Mouse (Mus musculus) MEL (cell line): ENCODE results near the gene Hnrnpd. TPM values are rescaled to one million over a fixed set of nuclear protein-coding genes. Genes with fewer than 3 reads are reported as not detected.

Experiments
- DNase-seq: peaks from one replicate; pipeline ENCODE4 v3.0.0; 2011; ENCODE audit warnings: low read depth, low spot score
- H3K27ac ChIP-seq: 2 replicates; pipeline ENCODE4 v1.5.1; 2012; ENCODE audit warnings: low read depth, mild to moderate bottlenecking, control low read depth, low read length, moderate library complexity; ENCODE audit not compliant: control insufficient read depth
- H3K27me3 ChIP-seq, 2 experiments: fragments of 150-350 bp in 1 of 2; sonication (generic) in 1 of 2; 2 replicates each; pipeline ENCODE4 v1.6.1; 2012; ENCODE audit warnings: low read length in 2 of 2, mild to moderate bottlenecking in 2 of 2, improper control_type of control experiment in 1 of 2, moderate library complexity in 1 of 2; ENCODE audit not compliant: insufficient read depth in 2 of 2, control insufficient read depth in 1 of 2
- H3K36me3 ChIP-seq, 2 experiments: 2 replicates each; pipeline ENCODE4 v1.6.1; 2012 to 2014; ENCODE audit warnings: low read length in 2 of 2, improper control_type of control experiment in 1 of 2, inconsistent platforms in 1 of 2, mild to moderate bottlenecking in 1 of 2; ENCODE audit not compliant: insufficient read depth in 2 of 2, control insufficient read depth in 1 of 2
- H3K4me1 ChIP-seq, 2 experiments: fragments of 150-350 bp in 1 of 2; sonication (generic) in 1 of 2; 2 replicates each; pipeline ENCODE4 v1.6.1; 2012; ENCODE audit warnings: low read length in 2 of 2, improper control_type of control experiment in 1 of 2, mild to moderate bottlenecking in 1 of 2; ENCODE audit not compliant: insufficient read depth in 2 of 2, control insufficient read depth in 1 of 2
- H3K4me3 ChIP-seq, 2 experiments: fragments of 150-350 bp in 1 of 2; sonication (generic) in 1 of 2; 2 replicates each; pipeline ENCODE4 v1.5.1; 2012; ENCODE audit warnings: low read depth in 2 of 2, low read length in 2 of 2, mild to moderate bottlenecking in 2 of 2, moderate library complexity in 2 of 2, control low read depth in 1 of 2, improper control_type of control experiment in 1 of 2; ENCODE audit not compliant: control insufficient read depth in 1 of 2, insufficient read depth in 1 of 2
- H3K79me2 ChIP-seq: 2 replicates; pipeline ENCODE4 v1.6.1; 2012; ENCODE audit warnings: mild to moderate bottlenecking, low read length, moderate library complexity; ENCODE audit not compliant: control insufficient read depth, poor library complexity, insufficient read depth
- H3K9ac ChIP-seq: 2 replicates; pipeline ENCODE4 v1.6.1; 2012; ENCODE audit warnings: low read depth, mild to moderate bottlenecking, control low read depth, low read length, moderate library complexity; ENCODE audit not compliant: control insufficient read depth, poor library complexity, severe bottlenecking
- H3K9me3 ChIP-seq: fragments of 150-350 bp; sonication (generic); replicated peaks from 2 replicates; pipeline ENCODE4 v1.6.1; 2012; ENCODE audit warnings: mild to moderate bottlenecking, low read length, improper control_type of control experiment, moderate library complexity; ENCODE audit not compliant: insufficient read depth
- CHD2 ChIP-seq: IDR thresholded peaks from 2 replicates; pipeline ENCODE4 v1.6.1; 2011; ENCODE audit warnings: low read length, improper control_type of control experiment
- EP300 ChIP-seq, 2 experiments: IDR thresholded peaks; 2 replicates each; pipeline ENCODE4 v1.6.1; 2011; ENCODE audit warnings: improper control_type of control experiment in 2 of 2, low read length in 2 of 2, low read depth in 1 of 2, mild to moderate bottlenecking in 1 of 2
- ETS1 ChIP-seq: IDR thresholded peaks from 2 replicates; pipeline ENCODE4 v1.6.1; 2012; ENCODE audit warnings: low read depth, mild to moderate bottlenecking, inconsistent platforms, low read length, improper control_type of control experiment, moderate library complexity
- GABPA ChIP-seq: IDR thresholded peaks from 2 replicates; pipeline ENCODE4 v1.6.1; 2012; ENCODE audit warnings: low read depth, mild to moderate bottlenecking, inconsistent platforms, low read length, improper control_type of control experiment, moderate library complexity
- JUND ChIP-seq: IDR thresholded peaks from 2 replicates; pipeline ENCODE4 v1.6.1; 2011; ENCODE audit warnings: low read depth, mild to moderate bottlenecking, improper control_type of control experiment, low read length
- KAT2A ChIP-seq: conservative IDR thresholded peaks from 2 replicates; pipeline ENCODE4 v1.6.1; 2012; ENCODE audit warnings: low read depth, low read length, improper control_type of control experiment, inconsistent platforms
- MAFK ChIP-seq: IDR thresholded peaks from 2 replicates; pipeline ENCODE4 v1.6.1; 2011; ENCODE audit warnings: low read depth, mild to moderate bottlenecking, low read length, improper control_type of control experiment, borderline replicate concordance
- MEF2A ChIP-seq: IDR thresholded peaks from 2 replicates; pipeline ENCODE4 v1.6.1; 2014; ENCODE audit warnings: low read depth, mild to moderate bottlenecking, inconsistent platforms, low read length, improper control_type of control experiment; ENCODE audit not compliant: poor library complexity, insufficient replicate concordance, severe bottlenecking; ENCODE audit errors: extremely low read depth
- MYC ChIP-seq: IDR thresholded peaks from 2 replicates; pipeline ENCODE4 v1.6.1; 2011; ENCODE audit warnings: low read depth, mild to moderate bottlenecking, low read length, improper control_type of control experiment, moderate library complexity
- NELFE ChIP-seq: IDR thresholded peaks from 2 replicates; pipeline ENCODE4 v1.6.1; 2011; ENCODE audit warnings: low read depth, low read length, improper control_type of control experiment
- NRF1 ChIP-seq: IDR thresholded peaks from 2 replicates; pipeline ENCODE4 v1.6.1; 2014; ENCODE audit warnings: low read depth, mild to moderate bottlenecking, inconsistent platforms, low read length, improper control_type of control experiment, moderate library complexity; ENCODE audit not compliant: poor library complexity, insufficient read depth, severe bottlenecking
- POLR2A ChIP-seq, 2 experiments: IDR thresholded peaks; 2 replicates each; pipeline ENCODE4 v1.6.1; 2011 to 2012; ENCODE audit warnings: low read length in 2 of 2, mild to moderate bottlenecking in 2 of 2, control low read depth in 1 of 2, improper control_type of control experiment in 1 of 2, low read depth in 1 of 2, moderate library complexity in 1 of 2; ENCODE audit not compliant: control insufficient read depth in 1 of 2, insufficient read depth in 1 of 2, poor library complexity in 1 of 2
- RAD21 ChIP-seq: IDR thresholded peaks from 2 replicates; pipeline ENCODE4 v1.6.1; 2011; ENCODE audit warnings: mild to moderate bottlenecking, low read depth, low read length, improper control_type of control experiment
- RCOR1 ChIP-seq: IDR thresholded peaks from 2 replicates; pipeline ENCODE4 v1.6.1; 2012; ENCODE audit warnings: low read depth, mild to moderate bottlenecking, inconsistent platforms, low read length, improper control_type of control experiment
- SIN3A ChIP-seq: IDR thresholded peaks from 2 replicates; pipeline ENCODE4 v1.6.1; 2012; ENCODE audit warnings: low read length, improper control_type of control experiment, inconsistent platforms
- SMC3 ChIP-seq: IDR thresholded peaks from 2 replicates; pipeline ENCODE4 v1.6.1; 2011; ENCODE audit warnings: low read depth, low read length, improper control_type of control experiment
- TCF12 ChIP-seq: IDR thresholded peaks from 2 replicates; pipeline ENCODE4 v1.6.1; 2014; ENCODE audit warnings: low read depth, mild to moderate bottlenecking, inconsistent platforms, low read length, improper control_type of control experiment, moderate library complexity
- UBTF ChIP-seq: IDR thresholded peaks from 2 replicates; pipeline ENCODE4 v1.6.1; 2012; ENCODE audit warnings: low read depth, mild to moderate bottlenecking, inconsistent platforms, low read length, improper control_type of control experiment, moderate library complexity, borderline replicate concordance; ENCODE audit not compliant: insufficient read depth
- USF2 ChIP-seq, 2 experiments: IDR thresholded peaks; 2 replicates each; pipeline ENCODE4 v1.6.1; 2011 to 2012; ENCODE audit warnings: improper control_type of control experiment in 2 of 2, low read length in 2 of 2, borderline replicate concordance in 1 of 2, inconsistent platforms in 1 of 2, low read depth in 1 of 2, mild to moderate bottlenecking in 1 of 2; ENCODE audit not compliant: insufficient read depth in 1 of 2
- ZKSCAN1 ChIP-seq: IDR thresholded peaks from 2 replicates; pipeline ENCODE4 v1.6.1; 2012; ENCODE audit warnings: low read depth, mild to moderate bottlenecking, inconsistent platforms, low read length, improper control_type of control experiment, moderate library complexity
- ZNF384 ChIP-seq: IDR thresholded peaks from 2 replicates; pipeline ENCODE4 v1.6.1; 2012; ENCODE audit warnings: low read depth, mild to moderate bottlenecking, inconsistent platforms, low read length, improper control_type of control experiment
- polyA plus RNA-seq, 2 experiments: library from polyadenylated mRNA; stranded (reverse) in 1 of 2; unstranded in 1 of 2; fragments of >175 nt in 1 of 2; fragments of >200 nt in 1 of 2; gene quantifications; 2 replicates each; pipeline versions ENCODE4 v1.2.1 to v1.2.4; 2012; ENCODE audit warnings: low replicate concordance in 2 of 2, low read depth in 1 of 2; ENCODE audit not compliant: insufficient read length in 2 of 2, insufficient read depth in 1 of 2, missing spikeins in 1 of 2
- total RNA-seq: library from RNA; depleted of rRNA; stranded (reverse); fragments of 300-350 nt; gene quantifications from 2 replicates; pipeline ENCODE4 v1.2.3, GENCODE M21; 2012

The Hnrnpd gene
- total and polyA plus RNA-seq, 3 experiments = 55.4 to 796 TPM; not detected in 1

- Histone ChIP-seq H3K27me3 (no peaks in the 10 kb centered on the region), H3K4me1 (0 out of 4 replicates have a peak, but pooled peaks cover 0 to 5% of the 10 kb centered on the region in 2 experiments), H3K9ac (no peak overlapping the region), H3K36me3 (no peaks in the 10 kb centered on the region), H3K79me2 (no peaks in the 10 kb centered on the region), H3K9me3 (no peaks in the 10 kb centered on the region), H3K27ac (no peak overlapping the region), H3K4me3 (no peak overlapping the region)
- no peak for TF ChIP-seq ETS1
- TF ChIP-seq SMC3 = no peak
- TF ChIP-seq MYC = no peak
- no peak for TF ChIP-seq ZKSCAN1
- no peak for TF ChIP-seq RAD21
- no peak for TF ChIP-seq CHD2
- no peak for TF ChIP-seq SIN3A
- no peak for TF ChIP-seq NELFE
- TF ChIP-seq ZNF384 = no peak
- no peak for TF ChIP-seq MAFK
- no peak for TF ChIP-seq GABPA
- no peak for TF ChIP-seq JUND
- no peak for TF ChIP-seq EP300 (IDR thresholded peaks at IDR 0.05; ENCODE audit: low read depth in 1 of 2, low read length in 2 of 2)
- no peak for TF ChIP-seq UBTF
- TF ChIP-seq MEF2A = no peak
- no peak for TF ChIP-seq KAT2A
- no peak for TF ChIP-seq POLR2A (IDR thresholded peaks at IDR 0.05; ENCODE audit: control insufficient read depth in 1 of 2, insufficient read depth in 1 of 2, low read depth in 1 of 2, low read length in 2 of 2, poor library complexity in 1 of 2)
- no peak for TF ChIP-seq USF2 (IDR thresholded peaks at IDR 0.05; ENCODE audit: borderline replicate concordance in 1 of 2, insufficient read depth in 1 of 2, low read depth in 1 of 2, low read length in 2 of 2)
- TF ChIP-seq TCF12 = no peak
- no peak for DNase-seq
Observed at GRCm38 (mm10) chr5:100024868-100025267, 46.1 kb upstream of the Hnrnpd start.

DNA sequence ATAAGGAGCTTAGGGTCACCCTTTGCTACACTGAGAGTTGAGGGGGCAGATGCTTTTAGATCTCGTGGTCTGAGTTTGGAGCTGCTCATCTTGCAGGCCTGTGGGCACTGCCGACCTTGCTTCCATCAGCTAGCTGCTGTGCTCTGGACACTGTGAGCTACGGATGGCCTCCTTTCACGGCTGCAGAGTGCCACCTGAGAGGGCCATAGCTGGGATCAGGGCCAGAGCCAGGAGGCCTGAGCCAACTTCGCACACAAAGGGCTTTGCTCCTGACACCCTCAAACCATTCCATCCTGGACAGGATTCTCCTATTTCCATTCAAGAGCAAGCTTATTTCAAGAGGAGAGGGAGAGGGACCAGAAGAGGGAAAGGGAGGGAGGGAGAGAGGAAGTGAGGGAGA lies 45.7 kb upstream of the Hnrnpd start:
- Histone ChIP-seq H3K27me3 (no peaks in the 10 kb centered on the region), H3K79me2 (no peaks in the 10 kb centered on the region), H3K9ac (no peak overlapping the region), H3K27ac (no peak overlapping the region), H3K4me3 (no peak overlapping the region), H3K9me3 (no peaks in the 10 kb centered on the region), H3K4me1 (0 out of 4 replicates have a peak, but pooled peaks cover 0 to 6% of the 10 kb centered on the region in 2 experiments), H3K36me3 (no peaks in the 10 kb centered on the region)
- no peak for TF ChIP-seq RCOR1
- no peak for TF ChIP-seq JUND
- TF ChIP-seq NRF1 = no peak
- TF ChIP-seq ZNF384 = no peak
- DNase-seq = no peak
